Mouse (Mus musculus) adrenal gland, adult 8-10 months (tissue): ENCODE data around the gene Cabin1. TPM values are rescaled to one million over a fixed set of nuclear protein-coding genes. Genes with fewer than 3 reads are reported as not detected.

Source experiments
- DNase-seq: peaks from one replicate; pipeline ENCODE4 v3.0.0; 2022
- total RNA-seq, 4 experiments: library from RNA; stranded (reverse); gene quantifications; 2 replicates each; pipeline ENCODE4 v1.2.4; 2022

Cabin1 gene
- total RNA-seq, 4 experiments from 2014 or later = 35.7 to 69.0 (median 43.8) TPM

GRCm38 (mm10) chr10:75766856-75767255 is 2.7 kb upstream of the Cabin1 start:
- no peak for DNase-seq

GRCm38 (mm10) chr10:75764519-75765473 is 655 bp upstream of the Cabin1 start:
- DNase-seq = peak; percentile 43

GRCm38 (mm10) chr10:75762413-75762812 is 1.7 kb downstream of the Cabin1 start:
- DNase-seq = no peak

GRCm38 (mm10) chr10:75760311-75760710 is 3.8 kb downstream of the Cabin1 start:
- DNase-seq = no peak

GRCm38 (mm10) chr10:75756719-75757118 is 7.4 kb downstream of the Cabin1 start:
- no peak for DNase-seq

GRCm38 (mm10) chr10:75744017-75744416 is 20.1 kb downstream of the Cabin1 start:
- DNase-seq = peak; percentile 39

GRCm38 (mm10) chr10:75743369-75743768 is 20.8 kb downstream of the Cabin1 start:
- DNase-seq = no peak

- no peak for DNase-seq
Measured at GRCm38 (mm10) chr10:75740866-75741265, 23.3 kb downstream of the Cabin1 start.

- DNase-seq = no peak
Measured at GRCm38 (mm10) chr10:75725449-75725848, 38.7 kb downstream of the Cabin1 start.

- no peak for DNase-seq
Measured at GRCm38 (mm10) chr10:75720215-75720614, 43.9 kb downstream of the Cabin1 start.

GRCm38 (mm10) chr10:75714795-75715194 is 49.3 kb downstream of the Cabin1 start:
- no peak for DNase-seq

- DNase-seq = no peak
Measured at GRCm38 (mm10) chr10:75713026-75713425, 51.1 kb downstream of the Cabin1 start.

GRCm38 (mm10) chr10:75710210-75710609 is 53.9 kb downstream of the Cabin1 start:
- DNase-seq = no peak

GRCm38 (mm10) chr10:75709261-75709660 is 54.9 kb downstream of the Cabin1 start:
- DNase-seq = no peak

- no peak for DNase-seq
Measured at GRCm38 (mm10) chr10:75708633-75708992, 55.5 kb downstream of the Cabin1 start.

GRCm38 (mm10) chr10:75707901-75708632 is 56.1 kb downstream of the Cabin1 start:
- DNase-seq = no peak

- no peak for DNase-seq
Measured at GRCm38 (mm10) chr10:75706632-75707216, 57.4 kb downstream of the Cabin1 start.

- peak; percentile 40 for DNase-seq
Measured at GRCm38 (mm10) chr10:75705681-75706400, 58.3 kb downstream of the Cabin1 start.

GRCm38 (mm10) chr10:75704212-75705185 is 59.6 kb downstream of the Cabin1 start:
- DNase-seq = peak; percentile 84

- DNase-seq = no peak
Measured at GRCm38 (mm10) chr10:75703504-75703903, 60.6 kb downstream of the Cabin1 start.

GRCm38 (mm10) chr10:75702494-75702893 is 61.6 kb downstream of the Cabin1 start:
- no peak for DNase-seq
